Mouse (Mus musculus): ENCODE data around the gene Cdk5. TPM values are rescaled to one million over a fixed set of nuclear protein-coding genes. Genes with fewer than 3 reads are reported as not detected.

Gene Cdk5
- 54.6 and 65.0 TPM in 2 replicates for polyA plus RNA-seq (2012; rRNA removed)

GRCm38 (mm10) chr5:24423129-24424003 is at the start of gene Cdk5, which contains the start of gene Slc4a2:
Gene Cdk5 (minus strand): TSS chr5:24423530.
Gene Slc4a2 (plus strand): TSS chr5:24423837.

GRCm38 (mm10) chr5:24452030-24452690 is 28.8 kb upstream of the Cdk5 start, which contains the start of gene Agap3:
Gene Agap3 (plus strand): TSS chr5:24452177.

GRCm38 (mm10) chr5:24447624-24448298 is 24.4 kb upstream of the Cdk5 start, which contains the start of gene Tmub1:
Gene Tmub1 (minus strand): TSS chr5:24447854.

GRCm38 (mm10) chr5:24444746-24445427 is 21.6 kb upstream of the Cdk5 start, which contains the start of gene Fastk:
Gene Fastk (minus strand): TSS chr5:24445287.

GRCm38 (mm10) chr5:24413042-24413693 is 10.2 kb downstream of the Cdk5 start, which contains the start of gene Asic3:
Gene Asic3 (plus strand): TSS chr5:24413392.

GRCm38 (mm10) chr5:24393392-24393997 is 29.8 kb downstream of the Cdk5 start, which contains the start of gene Abcb8:
Gene Abcb8 (plus strand): TSS chr5:24393663.

GRCm38 (mm10) chr5:24391864-24392263 is 31.5 kb downstream of the Cdk5 start, which contains the start of gene Atg9b:
Gene Atg9b (minus strand): TSS chr5:24392143.

Other genes with a start within 250 kb of the Cdk5 start
- gene Kcnh2, start 71.9 kb downstream of the Cdk5 start, polyA plus RNA-seq (2012; rRNA removed) = 45.8 and 63.0 TPM in 2 replicates
- 5.4 and 6.2 TPM in 2 replicates for gene Nos3, start 58.7 kb downstream of the Cdk5 start, polyA plus RNA-seq (2012; rRNA removed)
- gene Atg9b, start 31.4 kb downstream of the Cdk5 start, polyA plus RNA-seq (2012; rRNA removed) = 2.7 and 3.1 TPM in 2 replicates
- gene Abcb8, start 29.9 kb downstream of the Cdk5 start, polyA plus RNA-seq (2012; rRNA removed) = 87.7 and 110 TPM in 2 replicates
- gene Asic3, start 10.1 kb downstream of the Cdk5 start, polyA plus RNA-seq (2012; rRNA removed) = 0.24 and 0.58 TPM in 2 replicates
- 204 and 219 TPM in 2 replicates for gene Slc4a2, start 307 bp upstream of the Cdk5 start, polyA plus RNA-seq (2012; rRNA removed)
- gene Fastk, start 21.8 kb upstream of the Cdk5 start, polyA plus RNA-seq (2012; rRNA removed) = 383 and 498 TPM in 2 replicates
- 132 and 162 TPM in 2 replicates for gene Tmub1, start 24.3 kb upstream of the Cdk5 start, polyA plus RNA-seq (2012; rRNA removed)
- gene Agap3, start 28.6 kb upstream of the Cdk5 start, polyA plus RNA-seq (2012; rRNA removed) = 67.4 and 75.9 TPM in 2 replicates
- gene Gbx1, start 103.7 kb upstream of the Cdk5 start, polyA plus RNA-seq (2012; rRNA removed) = not detected in 2 replicates
- 0.73 and 1.3 TPM in 2 replicates for gene Asb10, start 117.4 kb upstream of the Cdk5 start, polyA plus RNA-seq (2012; rRNA removed)
- gene 4931409K22Rik, start 133.3 kb upstream of the Cdk5 start, polyA plus RNA-seq (2012; rRNA removed) = not detected in 2 replicates
- 33.0 and 34.9 TPM in 2 replicates for gene Abcf2, start 153.9 kb upstream of the Cdk5 start, polyA plus RNA-seq (2012; rRNA removed)
- gene Chpf2, start 163.2 kb upstream of the Cdk5 start, polyA plus RNA-seq (2012; rRNA removed) = 39.3 and 45.2 TPM in 2 replicates
- 26.0 and 26.6 TPM in 2 replicates for gene Smarcd3, start 200.9 kb upstream of the Cdk5 start, polyA plus RNA-seq (2012; rRNA removed)